Mouse (Mus musculus): ENCODE results near the gene Cd81. TPM values are rescaled to one million over a fixed set of nuclear protein-coding genes. Genes with fewer than 3 reads are reported as not detected.

Cd81 gene
- polyA plus RNA-seq, 1 experiment = 255 TPM

DNA sequence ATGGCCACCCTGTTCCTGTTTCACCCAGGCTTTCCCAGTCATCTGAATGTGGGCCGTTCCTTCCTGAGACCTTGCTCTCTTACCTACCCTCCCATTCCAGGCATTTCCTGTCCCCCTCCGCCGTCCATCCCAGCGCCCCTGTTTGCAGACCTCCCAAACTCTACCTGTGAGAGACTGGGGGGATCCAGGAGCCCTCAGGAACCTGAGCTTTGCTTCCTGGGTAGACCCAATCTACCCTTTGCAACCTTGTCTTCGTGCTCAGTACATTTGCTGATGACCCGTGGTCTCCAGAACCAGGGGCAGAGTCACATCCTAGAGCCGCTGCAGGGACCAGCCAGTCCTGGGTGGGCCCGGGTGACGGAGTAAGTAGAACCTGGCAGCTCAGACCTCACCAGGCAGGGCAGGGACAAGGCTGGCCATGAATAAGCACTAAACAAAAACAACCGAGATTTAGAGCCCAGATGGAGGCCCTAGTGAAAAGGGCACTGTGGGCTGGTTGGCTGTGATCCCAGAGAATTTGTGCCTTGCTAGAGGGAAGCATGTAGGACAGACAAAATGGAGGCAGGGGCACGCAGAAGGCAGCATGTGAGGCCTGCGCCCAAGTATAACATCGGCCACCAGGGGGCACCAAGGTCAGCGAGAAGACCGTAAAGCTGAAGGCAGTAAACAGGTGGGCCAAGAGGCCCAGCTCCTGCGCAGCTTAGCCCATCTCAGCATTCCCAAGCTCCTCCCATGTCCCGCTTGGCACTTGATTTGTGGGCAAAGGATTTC is 44.8 kb upstream of the Cd81 start:
- H3K4me3 ChIP-seq (ENCODE audit: control insufficient read depth, insufficient read depth, low read length) = peak overlapping the region; percentile 48
- no peaks in the 10 kb centered on the region for H3K27me3 ChIP-seq (ENCODE audit: control insufficient read depth, insufficient read depth, low read length)
- no peak for TF ChIP-seq POLR2A (IDR thresholded peaks at IDR 0.05; ENCODE audit: control insufficient read depth, extremely low read depth, insufficient read depth, low read length, poor library complexity)
- TF ChIP-seq CTCF (IDR thresholded peaks at IDR 0.05; ENCODE audit: borderline replicate concordance, control insufficient read depth, extremely low read depth, insufficient read depth, low read length, poor library complexity) = peak; percentile 93
- peak; percentile 95 for DNase-seq
- H3K4me1 ChIP-seq (replicated peaks; ENCODE audit: control insufficient read depth, insufficient read depth, low read length) = peaks cover 63% of the 10 kb centered on the region
- 24% methylated on average over 17 of the region's 17 CpGs for WGBS
- peak overlapping the region; percentile 99 for H3K27ac ChIP-seq (ENCODE audit: control insufficient read depth, insufficient read depth, low read length)
- H3K36me3 ChIP-seq (ENCODE audit: control insufficient read depth, insufficient read depth, low read length) = no peaks in the 10 kb centered on the region

GRCm38 (mm10) chr7:143008370-143008926 is 44.1 kb upstream of the Cd81 start:
- 15% methylated on average over 8 of the region's 8 CpGs for WGBS
- no peaks in the 10 kb centered on the region for H3K36me3 ChIP-seq (ENCODE audit: control insufficient read depth, insufficient read depth, low read length)
- peaks cover 63% of the 10 kb centered on the region for H3K4me1 ChIP-seq (replicated peaks; ENCODE audit: control insufficient read depth, insufficient read depth, low read length)
- peak overlapping the region; percentile 48 for H3K4me3 ChIP-seq (ENCODE audit: control insufficient read depth, insufficient read depth, low read length)
- no peak for TF ChIP-seq CTCF (IDR thresholded peaks at IDR 0.05; ENCODE audit: borderline replicate concordance, control insufficient read depth, extremely low read depth, insufficient read depth, low read length, poor library complexity)
- TF ChIP-seq POLR2A (IDR thresholded peaks at IDR 0.05; ENCODE audit: control insufficient read depth, extremely low read depth, insufficient read depth, low read length, poor library complexity) = no peak
- peak; percentile 80 for DNase-seq
- H3K27me3 ChIP-seq (ENCODE audit: control insufficient read depth, insufficient read depth, low read length) = no peaks in the 10 kb centered on the region
- H3K27ac ChIP-seq (ENCODE audit: control insufficient read depth, insufficient read depth, low read length) = peak overlapping the region; percentile 99

GRCm38 (mm10) chr7:143008996-143009665 is 43.4 kb upstream of the Cd81 start:
- Histone ChIP-seq H3K27ac (ENCODE audit: control insufficient read depth, insufficient read depth, low read length) (peak overlapping the region; percentile 99), H3K4me3 (ENCODE audit: control insufficient read depth, insufficient read depth, low read length) (peak overlapping the region; percentile 19), H3K36me3 (ENCODE audit: control insufficient read depth, insufficient read depth, low read length) (no peaks in the 10 kb centered on the region), H3K27me3 (ENCODE audit: control insufficient read depth, insufficient read depth, low read length) (no peaks in the 10 kb centered on the region), H3K4me1 (replicated peaks; ENCODE audit: control insufficient read depth, insufficient read depth, low read length) (peaks cover 60% of the 10 kb centered on the region)
- WGBS = 42% methylated on average over 3 of the region's 4 CpGs
- no peak for TF ChIP-seq CTCF (IDR thresholded peaks at IDR 0.05; ENCODE audit: borderline replicate concordance, control insufficient read depth, extremely low read depth, insufficient read depth, low read length, poor library complexity)
- no peak for TF ChIP-seq POLR2A (IDR thresholded peaks at IDR 0.05; ENCODE audit: control insufficient read depth, extremely low read depth, insufficient read depth, low read length, poor library complexity)
- DNase-seq = peak; percentile 27

- DNase-seq = peak; percentile 23
- TF ChIP-seq CTCF (IDR thresholded peaks at IDR 0.05; ENCODE audit: borderline replicate concordance, control insufficient read depth, extremely low read depth, insufficient read depth, low read length, poor library complexity) = no peak
- no peak for TF ChIP-seq POLR2A (IDR thresholded peaks at IDR 0.05; ENCODE audit: control insufficient read depth, extremely low read depth, insufficient read depth, low read length, poor library complexity)
- Histone ChIP-seq H3K4me3 (ENCODE audit: control insufficient read depth, insufficient read depth, low read length) (no peak overlapping the region), H3K27ac (ENCODE audit: control insufficient read depth, insufficient read depth, low read length) (peak overlapping the region; percentile 99), H3K4me1 (replicated peaks; ENCODE audit: control insufficient read depth, insufficient read depth, low read length) (peaks cover 51% of the 10 kb centered on the region), H3K36me3 (ENCODE audit: control insufficient read depth, insufficient read depth, low read length) (no peaks in the 10 kb centered on the region), H3K27me3 (ENCODE audit: control insufficient read depth, insufficient read depth, low read length) (no peaks in the 10 kb centered on the region)
- 4% methylated on average over 4 of the region's 4 CpGs for WGBS
These were observed 42.5 kb upstream of the Cd81 start for GRCm38 (mm10) chr7:143009996-143010395.

DNA sequence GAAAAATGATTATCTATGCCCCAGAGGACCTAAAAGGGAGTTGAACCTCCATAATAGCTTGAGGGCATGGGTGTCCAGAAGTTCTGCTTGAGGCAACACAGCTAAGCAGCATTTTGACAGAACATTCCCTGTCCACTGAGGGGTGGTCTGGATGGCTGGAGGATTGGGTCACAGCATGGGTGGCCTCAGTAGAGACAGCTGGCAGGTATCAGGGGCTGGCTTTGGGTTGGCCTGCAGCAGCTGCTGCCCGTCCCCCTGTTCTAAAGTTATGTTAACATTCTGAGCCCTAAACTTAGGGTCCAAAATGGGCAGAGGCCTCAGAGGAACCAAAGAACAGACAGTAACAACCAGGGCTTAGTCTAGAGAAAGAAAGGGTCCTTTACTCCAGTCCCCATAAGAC is 41.3 kb upstream of the Cd81 start:
- TF ChIP-seq POLR2A (IDR thresholded peaks at IDR 0.05; ENCODE audit: control insufficient read depth, extremely low read depth, insufficient read depth, low read length, poor library complexity) (no peak), CTCF (IDR thresholded peaks at IDR 0.05; ENCODE audit: borderline replicate concordance, control insufficient read depth, extremely low read depth, insufficient read depth, low read length, poor library complexity) (no peak)
- WGBS = 96% methylated on average over 1 of the region's 1 CpGs
- Histone ChIP-seq H3K4me3 (ENCODE audit: control insufficient read depth, insufficient read depth, low read length) (no peak overlapping the region), H3K27me3 (ENCODE audit: control insufficient read depth, insufficient read depth, low read length) (no peaks in the 10 kb centered on the region), H3K27ac (ENCODE audit: control insufficient read depth, insufficient read depth, low read length) (no peak overlapping the region), H3K36me3 (ENCODE audit: control insufficient read depth, insufficient read depth, low read length) (no peaks in the 10 kb centered on the region), H3K4me1 (replicated peaks; ENCODE audit: control insufficient read depth, insufficient read depth, low read length) (peaks cover 39% of the 10 kb centered on the region)
- DNase-seq = no peak

GRCm38 (mm10) chr7:143012230-143012875 is 40.2 kb upstream of the Cd81 start:
- Histone ChIP-seq H3K27ac (ENCODE audit: control insufficient read depth, insufficient read depth, low read length) (no peak overlapping the region), H3K27me3 (ENCODE audit: control insufficient read depth, insufficient read depth, low read length) (no peaks in the 10 kb centered on the region), H3K4me3 (ENCODE audit: control insufficient read depth, insufficient read depth, low read length) (no peak overlapping the region), H3K4me1 (replicated peaks; ENCODE audit: control insufficient read depth, insufficient read depth, low read length) (peaks cover 28% of the 10 kb centered on the region), H3K36me3 (ENCODE audit: control insufficient read depth, insufficient read depth, low read length) (no peaks in the 10 kb centered on the region)
- no peak for DNase-seq
- TF ChIP-seq CTCF (IDR thresholded peaks at IDR 0.05; ENCODE audit: borderline replicate concordance, control insufficient read depth, extremely low read depth, insufficient read depth, low read length, poor library complexity) = no peak
- TF ChIP-seq POLR2A (IDR thresholded peaks at IDR 0.05; ENCODE audit: control insufficient read depth, extremely low read depth, insufficient read depth, low read length, poor library complexity) = no peak
- WGBS = 93% methylated on average over 5 of the region's 5 CpGs
